Mouse (Mus musculus): ENCODE results near the gene Zbtb41.

DNA sequence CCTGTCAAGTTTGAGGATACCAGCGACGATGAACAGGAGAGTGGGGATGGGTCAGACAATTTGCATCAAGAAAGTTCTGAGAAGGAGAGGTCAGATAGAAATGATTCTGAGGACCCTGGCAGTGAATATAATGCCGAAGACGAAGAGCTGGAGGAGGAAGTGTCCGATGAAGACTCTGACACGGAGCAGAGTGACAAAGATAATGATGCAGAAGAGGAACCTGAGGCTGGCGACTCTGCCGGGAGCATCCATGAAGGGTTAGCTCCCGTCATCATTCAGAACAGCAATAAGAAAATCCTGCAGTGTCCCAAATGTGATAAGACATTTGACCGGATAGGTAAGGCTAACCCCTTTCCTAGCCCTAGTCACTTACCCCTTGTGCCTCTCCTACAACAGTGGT, 1.8 kb downstream of the Zbtb41 start:
- no peak for TF ChIP-seq CTCF (IDR thresholded peaks at IDR 0.05; ENCODE audit: low read depth, low read length)
- no peak for TF ChIP-seq POLR2A (IDR thresholded peaks at IDR 0.05; ENCODE audit: borderline replicate concordance, low read depth, low read length)

All from bone marrow macrophage, adult 2 months (primary cell).